Mouse (Mus musculus) inflammation-experienced regulatory T-cells, adult 6 months (primary cell): ENCODE measurements around the gene Cnot11. TPM values are rescaled to one million over a fixed set of nuclear protein-coding genes. Genes with fewer than 3 reads are reported as not detected.
"Not testable (repeated sequence)": the region's sequence is repeated elsewhere in the genome, so short reads cannot be mapped to it uniquely, and the experiment has no call there.

ENCODE experiments used
- ATAC-seq: one replicate; pipeline ENCODE4 v1.8.0; 2017
- polyA plus RNA-seq, 3 experiments: library from polyadenylated mRNA; unstranded; fragments of 100-300 nt; shearing (Covaris generic); gene quantifications; one replicate each; pipeline ENCODE4 v1.2.1; 2017

Gene Cnot11
- polyA plus RNA-seq, 3 experiments from 2014 or later = 4.6 to 6.9 (median 4.6) TPM

- no peak for ATAC-seq
Observed at GRCm38 (mm10) chr1:39581215-39581614, 46.4 kb downstream of the Cnot11 start.

DNA sequence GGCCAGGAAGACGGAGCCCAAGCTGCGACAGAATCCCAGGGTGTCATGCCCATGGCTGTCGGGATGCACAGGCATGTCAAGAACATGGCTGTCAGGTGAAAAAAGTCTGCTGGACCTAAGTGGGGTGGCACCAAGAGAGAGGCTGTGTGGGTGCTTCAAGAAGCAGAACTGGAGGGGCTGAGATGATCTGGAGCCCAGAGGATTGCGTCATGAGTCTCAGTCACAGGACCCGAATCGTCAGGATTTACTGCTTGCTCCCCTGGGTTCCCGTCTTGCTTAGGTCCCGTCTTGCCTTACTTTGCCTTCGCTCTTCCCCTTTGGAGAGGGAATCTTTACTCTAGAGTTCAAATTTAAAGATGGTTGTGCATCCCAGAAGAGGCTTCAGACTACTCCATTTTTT lies 48.4 kb downstream of the Cnot11 start:
- ATAC-seq = no peak

DNA sequence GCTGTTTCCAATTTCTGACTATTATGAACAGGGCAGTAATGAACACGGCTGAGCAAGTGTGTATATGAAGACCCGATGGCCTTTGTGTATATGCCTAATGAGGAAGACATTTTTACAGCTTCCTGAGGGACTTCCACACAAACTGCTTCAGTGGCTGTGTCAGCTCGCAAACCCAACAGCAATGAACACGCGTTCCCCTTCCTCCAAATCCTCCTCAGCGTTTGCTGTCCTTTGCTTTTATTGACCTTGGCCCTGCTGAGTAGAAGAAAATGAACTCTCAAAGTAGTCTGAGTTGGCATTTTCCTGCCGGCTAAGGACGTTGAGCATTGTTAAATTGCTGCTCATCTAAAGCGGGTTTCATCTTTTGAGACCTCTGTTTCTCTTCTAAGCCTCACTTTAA lies 50.6 kb downstream of the Cnot11 start:
- no peak for ATAC-seq

GRCm38 (mm10) chr1:39590193-39590592 lies 55.4 kb downstream of the Cnot11 start:
- ATAC-seq = no peak

GRCm38 (mm10) chr1:39591557-39591956 lies 56.8 kb downstream of the Cnot11 start:
- ATAC-seq = not testable (repeated sequence)

GRCm38 (mm10) chr1:39592090-39592489 lies 57.3 kb downstream of the Cnot11 start:
- no peak for ATAC-seq

- no peak for ATAC-seq
Observed at GRCm38 (mm10) chr1:39593836-39594235, 59.0 kb downstream of the Cnot11 start.

Other genes with a start within 250 kb of the Cnot11 start
- 100 to 1,000 TPM; 401 to 497 (median 469) TPM for gene Rpl31, start 167.2 kb upstream of the Cnot11 start, polyA plus RNA-seq
- 1 to 10 TPM in 1 of 3 experiments, under 1 TPM in 2; 0.78 to 2.0 (median 0.92) TPM for gene Tbc1d8, start 56.2 kb upstream of the Cnot11 start, polyA plus RNA-seq
- gene Rnf149, start 42.4 kb downstream of the Cnot11 start, polyA plus RNA-seq = 10 to 100 TPM; 11.9 to 37.0 (median 29.9) TPM
- gene Creg2, start 116.5 kb downstream of the Cnot11 start, polyA plus RNA-seq = under 1 TPM in 1 of 3 experiments, not detected in 2; 0.09 TPM
- gene Rfx8, start 186.0 kb downstream of the Cnot11 start, polyA plus RNA-seq = not detected